Mouse (Mus musculus) WW6 (cell line): ENCODE results near the gene Plscr5.

Source experiments
- DNase-seq: peaks from one replicate; pipeline ENCODE4 v3.0.0-alpha.2; 2013; ENCODE audit warnings: low read depth, low spot score

Gene Plscr5

GRCm38 (mm10) chr9:92226795-92227194 lies 34.1 kb downstream of the Plscr5 start:
- no peak for DNase-seq

- no peak for DNase-seq
Measured at GRCm38 (mm10) chr9:92228867-92229832, 36.4 kb downstream of the Plscr5 start.

- no peak for DNase-seq
Measured at GRCm38 (mm10) chr9:92229833-92230205, 37.1 kb downstream of the Plscr5 start.

- DNase-seq: no peak
Measured at GRCm38 (mm10) chr9:92234901-92235458, 42.2 kb downstream of the Plscr5 start.

GRCm38 (mm10) chr9:92248773-92249446 lies 56.2 kb downstream of the Plscr5 start:
- no peak for DNase-seq

GRCm38 (mm10) chr9:92249447-92249852 lies 56.7 kb downstream of the Plscr5 start, which contains the start of gene Plscr1:
TSS of gene Plscr1 (plus strand) at chr9:92249750.
- no peak for DNase-seq

- peak; percentile 68 for DNase-seq
Measured at GRCm38 (mm10) chr9:92249987-92250772, 57.4 kb downstream of the Plscr5 start.

GRCm38 (mm10) chr9:92252718-92253117 lies 60.0 kb downstream of the Plscr5 start:
- DNase-seq: no peak

- no peak for DNase-seq
Measured at GRCm38 (mm10) chr9:92253585-92254321, 61.0 kb downstream of the Plscr5 start.
